Mouse (Mus musculus): ENCODE data around the gene Lpar5.

GRCm38 (mm10) chr6:125039131-125039530 is 28.6 kb upstream of the Lpar5 start:
- TF ChIP-seq CTCF (IDR thresholded peaks at IDR 0.05; ENCODE audit: extremely low read depth, insufficient read length, insufficient replicate concordance, low read depth, low read length): no peak
- TF ChIP-seq POLR2A (IDR thresholded peaks at IDR 0.05; ENCODE audit: low read depth, low read length): no peak
